Mouse (Mus musculus) frontal cortex, postnatal 36 days (tissue): ENCODE measurements around the gene Terf2ip.

ENCODE experiments used
- DNase-seq, 2 experiments: peaks; one replicate each; pipeline ENCODE4 v3.0.0; 2022; ENCODE audit warnings: low spot score in 2 of 2

The Terf2ip gene

GRCm38 (mm10) chr8:112010997-112011815 lies at the start of gene Terf2ip, which contains the start of gene Kars:
Gene Terf2ip, plus strand, starts transcription at chr8:112011398.
Gene Kars, minus strand, starts transcription at chr8:112011323.
- peak; percentile 88 to 93 for DNase-seq

GRCm38 (mm10) chr8:111962589-111962988 lies 48.6 kb upstream of the Terf2ip start:
- DNase-seq, result no peak

- no peak for DNase-seq
Measured at GRCm38 (mm10) chr8:111963091-111963490, 48.1 kb upstream of the Terf2ip start.

GRCm38 (mm10) chr8:111963546-111963945 lies 47.7 kb upstream of the Terf2ip start:
- no peak for DNase-seq

GRCm38 (mm10) chr8:111964351-111964750 lies 46.8 kb upstream of the Terf2ip start:
- DNase-seq, result no peak

GRCm38 (mm10) chr8:111964849-111965561 lies 46.2 kb upstream of the Terf2ip start:
- no peak for DNase-seq

GRCm38 (mm10) chr8:111967246-111967870 lies 43.8 kb upstream of the Terf2ip start:
- DNase-seq, result no peak

- DNase-seq, result no peak
Measured at GRCm38 (mm10) chr8:111968541-111968940, 42.7 kb upstream of the Terf2ip start.

- no peak for DNase-seq
Measured at GRCm38 (mm10) chr8:111968991-111969390, 42.2 kb upstream of the Terf2ip start.

- no peak for DNase-seq
Measured at GRCm38 (mm10) chr8:111974138-111974537, 37.1 kb upstream of the Terf2ip start.

GRCm38 (mm10) chr8:111975706-111976105 lies 35.5 kb upstream of the Terf2ip start:
- DNase-seq, result no peak

GRCm38 (mm10) chr8:111976326-111976725 lies 34.9 kb upstream of the Terf2ip start:
- no peak for DNase-seq

- no peak for DNase-seq
Measured at GRCm38 (mm10) chr8:111978147-111978546, 33.1 kb upstream of the Terf2ip start.

GRCm38 (mm10) chr8:111982116-111982515 lies 29.1 kb upstream of the Terf2ip start:
- DNase-seq, result no peak

GRCm38 (mm10) chr8:111984511-111984910 lies 26.7 kb upstream of the Terf2ip start:
- peak; percentile 25 to 33 for DNase-seq

- DNase-seq, result peak; percentile 66 to 81
Measured at GRCm38 (mm10) chr8:111989911-111990310, 21.3 kb upstream of the Terf2ip start.

- peak in 1 of 2 experiments; percentile 36 for DNase-seq
Measured at GRCm38 (mm10) chr8:111991278-111991677, 19.9 kb upstream of the Terf2ip start.

- DNase-seq, result peak; percentile 85 to 88
Measured at GRCm38 (mm10) chr8:111992013-111992702, 19.0 kb upstream of the Terf2ip start, which contains the start of gene Adat1. Gene Adat1, minus strand, starts transcription at chr8:111992302.

GRCm38 (mm10) chr8:111992703-111993039 lies 18.5 kb upstream of the Terf2ip start:
- DNase-seq, result no peak

GRCm38 (mm10) chr8:112004754-112005153 lies 6.4 kb upstream of the Terf2ip start:
- no peak for DNase-seq

GRCm38 (mm10) chr8:112005601-112006000 lies 5.6 kb upstream of the Terf2ip start:
- peak; percentile 55 for DNase-seq

GRCm38 (mm10) chr8:112007669-112008068 lies 3.5 kb upstream of the Terf2ip start:
- DNase-seq, result no peak
